Mouse (Mus musculus): Measurements from ENCODE around the gene Usp45. TPM values are rescaled to one million over a fixed set of nuclear protein-coding genes. Genes with fewer than 3 reads are reported as not detected.

Gene Usp45
- polyA plus RNA-seq, 1 experiment: 22.0 TPM

DNA sequence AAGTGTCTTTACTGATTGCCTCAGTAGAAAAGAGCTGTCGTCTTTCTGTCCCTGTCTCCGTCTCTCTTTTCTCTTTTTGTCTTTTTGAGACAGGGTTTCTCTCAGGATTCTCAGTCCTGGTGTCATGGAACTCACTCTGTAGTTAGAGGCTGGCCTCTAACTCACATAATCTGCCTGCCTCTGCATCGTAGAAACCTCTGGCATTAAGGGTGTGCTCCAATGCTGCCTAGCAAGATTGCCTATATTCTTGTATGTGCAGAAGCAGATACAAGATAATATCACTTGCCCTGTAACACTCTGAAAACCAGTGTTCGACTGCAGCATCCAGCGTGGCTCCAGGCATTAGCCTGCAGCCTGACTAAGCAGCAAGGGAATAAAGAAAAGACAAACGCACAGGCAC, 21.9 kb downstream of the Usp45 start:
- no peak for DNase-seq (ENCODE audit: extremely low spot score in 1 of 2, low spot score in 1 of 2)

DNA sequence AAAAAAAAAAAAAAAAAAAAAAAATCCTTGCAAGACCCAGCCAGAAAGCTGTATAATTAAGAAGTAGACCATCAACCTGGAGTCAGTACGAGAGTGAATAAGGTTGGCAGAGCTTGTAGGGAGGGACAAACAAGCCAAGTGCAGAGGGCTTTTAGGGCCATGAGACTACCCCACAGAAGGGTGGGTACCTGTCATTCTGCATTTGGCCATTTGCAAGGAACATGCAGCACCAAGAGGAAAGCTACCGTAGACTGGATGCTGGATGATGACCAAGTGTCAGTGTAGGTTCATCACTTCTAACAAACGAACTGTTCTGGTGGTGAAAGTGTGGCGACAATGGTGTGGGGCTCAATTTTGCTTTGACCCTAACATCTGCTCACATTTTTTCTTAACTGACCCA, 22.9 kb downstream of the Usp45 start:
- no peak for DNase-seq (ENCODE audit: extremely low spot score in 1 of 2, low spot score in 1 of 2)

DNA sequence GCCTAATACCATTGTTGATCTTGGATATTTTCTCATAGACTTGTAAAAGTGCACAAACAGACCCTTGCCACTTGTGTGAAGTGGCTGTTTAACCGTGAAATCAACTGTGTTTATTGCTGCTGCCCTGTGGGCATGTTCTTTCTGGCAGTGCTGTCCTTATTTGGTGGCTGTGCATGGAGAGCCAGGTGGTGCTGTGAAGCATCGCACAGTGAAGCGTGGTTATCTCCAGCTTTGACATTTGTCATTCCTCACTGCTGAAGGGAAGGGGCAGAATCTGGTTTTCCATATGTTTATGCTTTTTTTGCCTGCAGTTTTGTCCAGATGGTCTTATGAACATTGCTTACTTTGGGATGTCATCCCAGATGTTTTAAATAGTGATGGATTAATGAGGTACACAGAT, 26.7 kb downstream of the Usp45 start:
- DNase-seq (ENCODE audit: extremely low spot score in 1 of 2, low spot score in 1 of 2): no peak

DNA sequence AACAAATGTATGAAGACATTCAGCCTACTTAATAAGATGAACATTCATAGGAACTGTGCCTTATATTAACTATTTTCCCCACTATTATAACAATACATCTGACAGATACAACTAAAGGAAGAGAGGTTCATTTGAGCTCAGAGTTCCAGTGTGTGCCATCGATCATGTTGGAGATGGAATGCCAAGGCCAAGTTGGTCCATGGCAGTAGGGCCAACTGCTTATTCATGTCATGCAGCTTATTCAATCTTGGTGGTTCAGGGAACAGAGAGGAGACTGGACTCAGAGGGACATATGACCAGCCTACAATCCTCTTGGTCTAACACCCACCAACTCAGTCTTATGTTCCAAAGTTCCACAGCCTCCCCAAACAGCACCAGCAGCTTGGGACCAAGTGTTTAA, 34.1 kb downstream of the Usp45 start:
- no peak for DNase-seq (ENCODE audit: extremely low spot score in 1 of 2, low spot score in 1 of 2)

DNA sequence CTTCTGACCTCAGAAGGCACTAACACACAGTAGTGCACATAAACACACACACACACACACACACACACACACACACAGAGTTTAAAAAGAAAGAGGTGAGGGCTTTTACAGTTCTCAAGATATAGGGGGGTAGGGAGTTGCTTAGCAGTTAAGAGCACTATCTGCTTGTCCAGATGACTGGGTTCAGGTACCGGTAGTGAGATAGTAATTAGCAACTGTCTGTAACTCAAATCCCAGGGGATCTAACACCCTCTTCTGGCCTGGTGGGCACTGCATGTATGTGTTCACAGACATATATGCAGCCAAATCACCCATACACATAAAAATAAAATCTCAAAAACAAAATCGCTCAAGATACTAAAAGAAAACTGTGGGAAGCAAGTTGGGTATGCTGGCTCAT, 34.7 kb downstream of the Usp45 start:
- DNase-seq (ENCODE audit: extremely low spot score in 1 of 2, low spot score in 1 of 2): no peak

DNA sequence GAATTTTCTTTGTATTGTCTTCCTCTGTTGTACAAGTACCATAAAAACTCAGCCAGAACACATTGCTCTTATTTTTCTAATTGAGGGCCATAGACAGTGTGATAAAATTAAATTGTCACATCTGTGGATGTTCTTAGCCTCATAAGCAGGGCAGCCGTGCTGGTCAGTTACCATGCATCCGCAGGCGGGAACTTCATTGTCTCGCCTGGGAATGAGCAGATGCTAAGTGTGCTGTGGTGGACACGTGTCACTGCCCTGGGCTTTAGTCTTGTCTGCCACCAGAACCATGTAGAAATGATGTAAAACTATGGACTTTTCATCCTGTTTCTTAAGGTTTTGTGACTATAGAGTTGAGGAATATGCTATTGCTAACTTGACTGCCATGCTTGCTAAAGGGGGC, 40.2 kb downstream of the Usp45 start:
- no peak for DNase-seq (ENCODE audit: extremely low spot score in 1 of 2, low spot score in 1 of 2)

DNA sequence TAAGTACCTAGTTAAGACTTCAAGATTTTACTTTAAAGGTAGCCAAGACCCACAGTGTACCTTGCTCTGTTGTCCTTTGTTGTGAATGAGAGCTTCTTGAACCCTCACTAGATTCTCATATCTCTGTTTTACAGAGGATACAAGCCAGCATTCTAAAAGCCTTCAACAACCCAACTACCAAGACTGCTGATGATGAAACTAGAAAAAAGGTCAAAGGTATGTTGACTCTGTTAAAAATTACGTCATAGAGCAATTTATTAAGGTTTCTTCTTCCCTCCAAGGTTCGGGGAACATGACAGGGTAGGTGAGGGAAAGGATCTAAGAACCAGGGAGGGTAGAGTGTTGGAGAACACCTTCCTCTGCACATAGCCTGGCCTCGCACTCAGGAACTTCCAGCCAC, 43.7 kb downstream of the Usp45 start:
- no peak for DNase-seq (ENCODE audit: extremely low spot score in 1 of 2, low spot score in 1 of 2)

DNA sequence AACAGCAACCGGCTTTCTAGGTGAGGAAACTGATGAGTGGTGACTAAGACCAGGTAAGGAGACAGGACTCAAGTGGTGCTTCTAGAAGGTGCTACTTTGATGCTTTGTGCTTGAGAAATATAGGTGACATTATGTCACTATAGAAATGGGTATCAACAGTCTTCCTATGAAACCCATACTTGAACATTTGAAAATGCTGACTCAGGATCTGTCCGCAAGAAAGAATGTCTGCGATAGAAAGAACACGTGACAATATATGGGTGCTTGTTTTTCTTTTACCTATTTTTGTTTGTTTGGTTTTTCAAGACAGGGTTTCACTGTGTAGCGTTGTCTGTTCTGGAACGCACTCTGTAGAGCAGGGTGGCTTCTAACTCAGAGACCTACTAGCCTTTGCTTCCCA, 45.7 kb downstream of the Usp45 start:
- no peak for DNase-seq (ENCODE audit: extremely low spot score in 1 of 2, low spot score in 1 of 2)

DNA sequence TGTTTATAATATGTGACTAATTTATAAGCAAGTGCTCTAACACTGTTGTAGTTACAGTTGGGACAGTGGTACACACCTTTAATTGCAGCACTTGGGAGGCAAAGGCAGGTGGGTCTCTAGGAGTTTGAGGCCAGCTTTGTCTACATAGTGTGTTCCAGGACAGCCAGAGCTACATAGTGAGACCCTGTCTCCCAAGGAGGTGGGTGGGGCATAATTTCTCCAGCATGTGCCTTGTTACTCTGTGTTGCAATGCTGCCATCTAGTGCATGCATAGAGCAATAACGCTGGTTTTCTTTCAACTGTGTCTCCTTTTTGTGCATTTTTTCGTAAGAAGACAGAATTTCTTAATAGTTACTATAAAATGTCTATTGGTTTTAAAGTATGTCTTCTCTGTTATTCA, 47.1 kb downstream of the Usp45 start:
- DNase-seq (ENCODE audit: extremely low spot score in 1 of 2, low spot score in 1 of 2): peak; percentile 18 to 65

DNA sequence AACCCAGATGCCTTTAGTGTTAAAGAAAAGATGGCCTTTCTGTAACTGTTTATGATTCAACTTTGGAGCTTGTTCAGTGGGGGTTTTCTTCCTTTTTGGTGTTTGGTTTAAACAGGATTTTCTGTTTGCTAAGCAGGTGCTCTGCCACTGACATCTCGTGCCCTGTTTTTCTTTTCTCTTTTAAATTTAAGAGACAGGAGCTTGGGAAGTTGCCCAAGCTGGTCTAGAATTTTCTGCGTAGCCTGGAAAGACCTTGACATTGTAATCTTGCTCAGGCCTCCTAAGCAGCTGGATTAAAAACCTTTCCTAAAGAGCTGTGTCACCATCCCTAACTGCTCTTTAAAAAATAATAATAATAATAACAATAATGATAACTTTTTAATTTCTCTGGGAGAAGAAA, 59.7 kb downstream of the Usp45 start:
- no peak for DNase-seq (ENCODE audit: extremely low spot score in 1 of 2, low spot score in 1 of 2)

DNA sequence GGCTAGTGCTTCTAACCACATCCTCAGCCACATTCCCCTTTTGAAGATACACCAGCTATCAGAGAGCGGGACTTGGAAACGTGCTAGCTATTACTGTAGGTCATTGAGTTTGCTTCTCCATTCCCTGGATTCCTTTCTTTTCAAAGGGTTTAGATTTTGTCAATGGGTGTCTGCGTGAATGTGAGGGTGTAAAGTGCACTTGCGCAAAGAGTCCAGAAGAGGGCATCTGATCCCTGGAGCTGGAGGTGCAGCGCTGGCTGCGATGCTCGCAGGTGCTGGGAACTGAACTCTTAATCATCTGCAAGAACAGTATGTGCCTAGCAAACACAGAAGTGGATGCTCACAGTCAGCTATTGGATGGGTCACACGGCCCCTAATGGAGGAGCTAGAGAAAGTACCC, 65.9 kb downstream of the Usp45 start:
- no peak for DNase-seq (ENCODE audit: extremely low spot score in 1 of 2, low spot score in 1 of 2)

DNA sequence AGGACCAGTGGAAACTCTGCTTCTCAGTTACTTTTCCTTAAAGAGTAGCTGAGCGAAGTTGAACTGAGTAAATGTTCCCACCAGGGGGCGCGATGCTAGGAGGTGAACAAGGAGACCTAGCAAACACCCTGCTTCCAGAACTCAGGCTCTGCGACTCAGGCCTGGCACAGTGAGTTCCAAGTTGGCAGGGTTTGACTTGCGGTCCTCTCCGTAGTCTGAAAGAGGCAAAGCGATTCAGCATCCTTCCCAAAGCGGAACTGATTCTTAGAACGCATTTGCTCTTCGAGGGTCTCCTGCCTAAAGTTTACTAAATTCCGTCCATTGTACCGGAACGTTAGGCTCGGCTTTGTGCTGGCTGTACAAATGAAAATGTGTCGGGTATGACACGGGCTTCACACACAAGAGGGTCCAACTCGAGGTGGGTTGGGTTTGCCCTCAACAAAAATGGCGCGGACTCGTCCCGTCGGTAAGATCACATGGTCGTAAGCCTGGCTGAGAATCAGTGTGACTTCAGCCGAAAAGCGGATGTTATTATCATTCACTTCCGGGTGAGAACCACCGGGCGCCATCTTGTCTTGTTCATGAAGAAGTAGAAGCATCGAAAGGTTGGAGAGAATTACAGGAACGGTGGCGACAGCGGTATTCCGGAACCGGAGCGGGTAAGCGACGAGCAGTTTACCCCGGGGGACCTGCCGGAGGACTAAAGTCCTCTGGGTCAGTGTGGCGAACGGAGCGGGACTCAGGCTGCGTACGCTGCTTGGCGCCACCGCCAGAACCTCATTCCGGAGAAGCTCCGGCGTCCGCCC, 80.7 kb downstream of the Usp45 start, which contains the start of gene Pnisr:
Pnisr (plus strand) TSS at position 103 of the 806 bp plus-strand sequence.
- DNase-seq (ENCODE audit: extremely low spot score in 1 of 2, low spot score in 1 of 2): peak; percentile 95 to 98

DNA sequence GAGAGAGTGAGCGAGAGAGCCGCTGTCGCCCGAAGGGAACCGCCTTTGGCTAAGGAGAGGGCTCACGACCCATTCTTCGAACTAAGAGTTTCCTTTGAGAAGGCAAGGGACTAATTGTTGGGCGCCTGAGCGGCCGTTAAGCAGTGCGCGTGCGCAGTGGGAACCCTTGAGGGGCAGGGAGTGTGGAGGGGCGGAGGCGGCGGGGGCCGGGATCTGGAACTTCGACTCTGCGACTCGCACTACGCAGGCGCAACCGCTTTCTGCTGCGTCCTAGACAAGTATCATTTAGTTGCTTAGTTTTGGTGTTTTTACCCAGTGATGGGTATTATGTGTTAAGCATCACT, 81.3 kb downstream of the Usp45 start:
- peak; percentile 73 to 91 for DNase-seq (ENCODE audit: extremely low spot score in 1 of 2, low spot score in 1 of 2)

DNA sequence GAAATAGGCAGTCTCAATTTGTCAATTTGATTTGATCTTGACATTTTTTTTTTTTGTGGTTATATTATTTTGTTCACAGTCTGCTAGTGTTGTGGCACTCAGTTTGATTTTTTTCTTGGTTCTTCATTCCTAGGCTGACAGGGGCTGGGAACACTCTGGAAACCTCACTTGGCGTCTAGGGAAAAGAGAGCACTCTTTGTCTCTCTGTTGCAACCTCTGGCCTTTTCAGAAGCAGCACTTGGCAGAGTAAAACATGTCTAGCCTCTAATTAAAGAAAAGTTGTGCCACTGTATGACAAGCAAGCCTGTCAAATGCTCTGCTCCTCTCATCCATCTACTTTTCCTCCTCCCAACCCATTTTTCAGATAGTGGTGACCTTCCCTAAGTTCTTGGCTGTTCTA, 90.5 kb downstream of the Usp45 start:
- no peak for DNase-seq (ENCODE audit: extremely low spot score in 1 of 2, low spot score in 1 of 2)

DNA sequence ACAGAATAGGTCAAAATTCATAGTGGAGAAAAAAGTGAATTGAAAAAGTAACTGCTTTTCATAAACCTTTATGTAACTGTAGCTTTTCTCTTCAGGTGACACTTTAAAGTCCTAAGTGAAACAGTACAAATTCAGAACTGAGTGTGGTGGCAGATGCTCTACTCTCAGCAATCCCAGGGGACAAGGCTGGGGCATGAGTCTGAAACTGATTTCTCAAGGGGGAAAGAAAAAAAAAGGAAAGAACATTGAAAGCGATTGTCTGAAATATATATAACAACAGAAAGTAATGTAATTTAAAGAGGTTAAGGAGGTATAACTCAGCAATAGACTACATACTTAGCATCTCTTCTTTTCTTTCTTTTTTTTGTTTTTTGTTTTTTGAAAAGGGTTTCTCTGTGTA, 98.3 kb downstream of the Usp45 start:
- no peak for DNase-seq (ENCODE audit: extremely low spot score in 1 of 2, low spot score in 1 of 2)

DNA sequence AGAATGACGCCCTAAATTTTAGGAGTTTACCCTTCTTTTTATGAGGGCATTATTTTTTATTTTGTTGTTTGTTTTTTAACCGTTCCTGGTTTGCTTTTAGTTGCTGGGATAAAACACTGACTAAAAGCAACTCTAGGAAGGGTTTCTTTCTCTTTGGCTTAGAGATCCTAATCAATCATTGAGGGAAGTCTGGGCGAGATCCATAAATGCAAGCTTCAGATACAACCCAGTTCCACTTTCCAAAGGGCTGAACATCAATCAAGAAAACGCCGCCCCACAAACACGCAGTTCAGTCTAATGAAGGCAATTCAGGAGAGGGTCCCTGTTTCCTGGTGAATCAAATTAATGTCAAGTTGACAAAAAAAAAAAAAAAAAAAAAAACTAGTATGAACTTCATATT, 111.8 kb downstream of the Usp45 start:
- DNase-seq (ENCODE audit: extremely low spot score in 1 of 2, low spot score in 1 of 2): no peak

DNA sequence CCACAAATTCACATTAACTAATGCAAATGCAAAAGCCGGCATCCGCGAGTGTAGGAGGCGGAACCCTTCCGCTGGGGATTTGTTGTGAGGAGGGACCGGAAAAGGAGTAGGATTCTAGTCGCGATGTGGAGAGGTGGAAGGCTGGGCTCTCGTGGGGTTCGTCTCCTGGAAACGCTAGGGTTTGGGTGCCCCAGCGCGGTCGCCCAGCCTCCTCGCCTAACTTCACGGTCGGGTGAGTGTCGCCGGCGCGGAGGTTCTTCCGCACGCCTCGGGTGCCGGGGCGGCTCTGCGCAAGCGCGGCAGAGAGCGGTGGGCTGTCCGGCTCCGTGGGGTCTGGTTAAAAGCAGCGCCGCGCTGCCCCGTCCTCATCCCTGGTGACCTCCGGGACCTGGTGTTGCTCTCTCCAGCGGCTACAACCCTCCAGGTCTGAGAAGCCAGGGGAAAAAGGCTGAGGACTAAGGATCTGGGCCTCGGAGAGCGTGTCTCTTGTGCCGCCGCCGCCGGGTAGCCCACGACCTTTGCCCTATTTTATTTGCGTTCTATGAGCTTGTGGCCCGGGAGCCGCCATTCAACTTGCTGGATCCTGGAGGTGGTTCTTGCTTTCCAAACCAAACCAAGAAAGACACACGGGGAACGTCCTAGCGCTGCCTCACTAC, 112.7 kb downstream of the Usp45 start, which contains the start of gene Coq3:
Coq3 (plus strand) TSS at position 109 of the 656 bp plus-strand sequence.
- peak; percentile 69 to 88 for DNase-seq (ENCODE audit: extremely low spot score in 1 of 2, low spot score in 1 of 2)

DNA sequence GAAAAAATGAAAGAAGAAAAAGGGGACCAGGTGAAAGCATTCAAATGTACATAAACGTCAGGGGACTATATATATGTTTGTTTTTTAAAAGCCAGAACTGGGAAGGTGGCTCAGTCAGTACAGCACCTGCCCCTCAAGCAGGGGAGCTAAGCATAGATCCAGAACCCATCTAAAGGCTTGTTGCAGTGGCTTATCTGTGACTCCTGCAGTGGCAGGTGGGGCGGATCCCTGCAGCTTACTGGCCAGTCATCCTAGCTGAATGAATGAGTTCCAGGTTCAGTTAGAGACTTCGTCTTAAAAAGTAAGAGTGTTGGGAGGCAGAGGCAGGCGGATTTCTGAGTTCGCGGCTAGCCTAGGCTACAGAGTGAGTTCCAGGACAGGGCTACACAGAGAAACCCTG, 115.8 kb downstream of the Usp45 start:
- DNase-seq (ENCODE audit: extremely low spot score in 1 of 2, low spot score in 1 of 2): no peak

DNA sequence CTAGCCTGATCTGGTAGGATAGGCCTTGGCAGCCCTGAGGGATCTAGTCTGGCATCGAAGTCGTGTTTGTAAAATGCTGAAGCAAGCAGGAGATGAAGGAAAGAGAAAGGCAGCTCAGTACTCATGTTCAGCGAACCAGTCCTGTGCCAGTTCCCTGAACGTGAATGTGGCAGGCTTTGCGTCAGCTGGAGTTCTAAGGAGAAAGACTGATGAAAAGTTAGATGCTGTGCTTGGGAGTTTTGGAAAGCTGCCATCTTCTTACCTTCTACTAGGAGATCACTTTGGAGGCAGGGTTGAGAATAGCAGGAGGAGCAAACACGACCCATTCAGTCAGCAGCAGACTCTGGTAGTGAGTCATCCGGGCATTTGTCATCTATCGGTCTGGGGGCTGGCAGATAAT, 118.9 kb downstream of the Usp45 start:
- DNase-seq (ENCODE audit: extremely low spot score in 1 of 2, low spot score in 1 of 2): peak in 1 of 2 experiments; percentile 43
